Mouse (Mus musculus) lung, postnatal 0 days (tissue): ENCODE measurements around the gene Loxl3. TPM values are rescaled to one million over a fixed set of nuclear protein-coding genes. Genes with fewer than 3 reads are reported as not detected.
A peak's percentile ranks its signal among the peaks of the same experiment; 100 is the strongest.

Source experiments
- ATAC-seq: fragments of 200-750 bp; cut with Nextera tagmentation; 2 replicates; pipeline ENCODE4 v1.8.0; 2017; ENCODE audit warnings: moderate library complexity
- DNase-seq: peaks from one replicate; pipeline ENCODE4 v3.0.0-alpha.2; 2016; ENCODE audit warnings: low spot score
- H3K27ac ChIP-seq: fragments of 300-500 bp; sonication (generic); 2 replicates; pipeline ENCODE4 v1.5.1; 2014; ENCODE audit warnings: antibody characterized with exemption, mild to moderate bottlenecking, low read length, mixed read lengths
- H3K27me3 ChIP-seq: fragments of 300-500 bp; sonication (generic); replicated peaks from 2 replicates; pipeline ENCODE4 v1.6.1; 2014; ENCODE audit warnings: low read length, mixed read lengths; ENCODE audit not compliant: insufficient read depth
- H3K36me3 ChIP-seq: fragments of 300-500 bp; sonication (generic); 2 replicates; pipeline ENCODE4 v1.6.1; 2014; ENCODE audit warnings: low read length, mixed read lengths; ENCODE audit not compliant: insufficient read depth
- H3K4me1 ChIP-seq: fragments of 300-500 bp; sonication (generic); 2 replicates; pipeline ENCODE4 v1.6.1; 2014; ENCODE audit warnings: antibody characterized with exemption, low read depth, low read length, mixed read lengths; ENCODE audit not compliant: insufficient read depth
- H3K4me2 ChIP-seq: fragments of 300-500 bp; sonication (generic); replicated peaks from 2 replicates; pipeline ENCODE4 v1.6.1; 2014; ENCODE audit warnings: low read depth, mild to moderate bottlenecking, low read length, moderate library complexity, mixed read lengths
- H3K4me3 ChIP-seq: fragments of 300-500 bp; sonication (generic); 2 replicates; pipeline ENCODE4 v1.5.1; 2014; ENCODE audit warnings: low read depth, low read length
- H3K9ac ChIP-seq: fragments of 300-500 bp; sonication (generic); replicated peaks from 2 replicates; pipeline ENCODE4 v1.6.1; 2014; ENCODE audit warnings: low read depth, mild to moderate bottlenecking
- H3K9me3 ChIP-seq: fragments of 300-500 bp; sonication (generic); 2 replicates; pipeline ENCODE4 v1.6.1; 2016; ENCODE audit warnings: low read length, mixed read lengths
- CTCF ChIP-seq: IDR thresholded peaks from 2 replicates; pipeline ENCODE4 v1.5.1; 2016; ENCODE audit warnings: antibody characterized with exemption, mild to moderate bottlenecking
- EP300 ChIP-seq: IDR thresholded peaks from 2 replicates; pipeline ENCODE4 v1.6.1; 2016; ENCODE audit warnings: antibody characterized with exemption, mild to moderate bottlenecking, control low read depth
- WGBS: fragments of 180-500 bp; shearing (Covaris S2); extraction: QIAGEN DNeasy Blood & Tissue Kit; methylation state at CpG from one replicate; pipeline ENCODE4 v1.1.7; 2014; 5-methylcytosine and 5-hydroxymethylcytosine counted together
- polyA plus RNA-seq: library from polyadenylated mRNA; unstranded; fragments of >200 nt; fragmentation: Nextera tagmentation; extraction: Ambion mirVana; gene quantifications from 2 replicates; pipeline ENCODE4 v1.2.1, GENCODE M21; 2015

Gene Loxl3
- polyA plus RNA-seq, 1 experiment from 2014 or later, result 10.1 TPM

GRCm38 (mm10) chr6:82998326-82998725 is 35.6 kb upstream of the Loxl3 start:
- no peak for TF ChIP-seq EP300
- peak; percentile 45 for TF ChIP-seq CTCF
- H3K4me2 ChIP-seq, result no peak overlapping the region
- no peaks in the 10 kb centered on the region for H3K36me3 ChIP-seq
- H3K4me3 ChIP-seq, result no peak overlapping the region
- H3K4me1 ChIP-seq, result no peaks in the 10 kb centered on the region
- no peaks in the 10 kb centered on the region for H3K27me3 ChIP-seq
- H3K27ac ChIP-seq, result no peak overlapping the region
- no peak overlapping the region for H3K9ac ChIP-seq
- ATAC-seq, result no peak
- no peak for DNase-seq
- H3K9me3 ChIP-seq, result no peaks in the 10 kb centered on the region
- 62% methylated on average over 4 of the region's 4 CpGs for WGBS

DNA sequence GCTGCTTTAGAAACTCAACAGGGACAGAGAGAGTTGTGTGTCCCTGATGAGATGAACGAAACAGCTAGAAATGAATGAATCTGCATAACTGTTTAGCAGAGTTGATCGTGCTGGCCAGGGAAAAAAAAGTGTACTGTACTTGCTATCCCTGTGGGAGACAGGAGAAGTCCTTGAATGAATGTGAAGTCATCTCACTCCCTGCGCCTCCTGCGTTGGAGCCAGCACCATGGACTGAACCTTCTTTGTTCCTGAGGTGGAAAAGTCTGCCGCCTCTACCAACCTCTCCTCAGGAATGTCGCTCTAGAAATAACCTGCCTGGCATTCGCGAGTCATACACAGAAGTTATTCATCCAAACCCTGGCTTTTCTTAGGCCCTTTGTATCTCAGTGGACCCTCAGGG is 34.0 kb upstream of the Loxl3 start:
- 57% methylated on average over 8 of the region's 8 CpGs for WGBS

DNA sequence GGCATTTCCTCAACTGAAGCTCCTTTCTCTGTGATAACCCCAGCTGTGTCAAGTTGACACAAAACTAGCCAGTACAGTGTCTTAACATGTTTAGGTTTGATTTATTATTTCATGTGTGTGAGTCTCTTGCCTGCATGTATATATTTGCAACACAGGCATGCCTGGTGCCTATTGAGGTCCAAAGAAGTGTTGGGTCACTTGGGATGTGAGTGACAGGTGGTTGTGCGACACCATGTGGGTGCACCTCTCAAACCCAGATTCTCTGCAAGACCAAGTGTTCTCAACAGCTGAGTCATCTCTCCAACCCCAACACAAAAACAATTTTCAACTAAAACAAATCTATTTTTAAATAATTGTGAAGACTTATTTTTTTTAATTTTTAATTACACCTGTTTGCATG is 30.9 kb upstream of the Loxl3 start:
- no peak overlapping the region for H3K27ac ChIP-seq
- no peak overlapping the region for H3K9ac ChIP-seq
- no peak for TF ChIP-seq EP300
- no peak for TF ChIP-seq CTCF
- no peaks in the 10 kb centered on the region for H3K36me3 ChIP-seq
- no peak overlapping the region for H3K4me2 ChIP-seq
- no peak for ATAC-seq
- H3K27me3 ChIP-seq, result no peaks in the 10 kb centered on the region
- H3K9me3 ChIP-seq, result no peaks in the 10 kb centered on the region
- 91% methylated on average over 1 of the region's 1 CpGs for WGBS
- peaks cover 4% of the 10 kb centered on the region; the same call in 1 of the 2 replicates for H3K4me1 ChIP-seq
- no peak overlapping the region for H3K4me3 ChIP-seq
- DNase-seq, result no peak

More for the DNA sequence above, 34.0 kb upstream of the Loxl3 start:
- Histone ChIP-seq H3K27ac (no peak overlapping the region), H3K4me3 (no peak overlapping the region), H3K9me3 (no peaks in the 10 kb centered on the region), H3K36me3 (no peaks in the 10 kb centered on the region), H3K4me1 (no peaks in the 10 kb centered on the region; the same call in 1 of the 2 replicates), H3K27me3 (no peaks in the 10 kb centered on the region), H3K9ac (no peak overlapping the region), H3K4me2 (no peak overlapping the region)
- TF ChIP-seq EP300, result no peak
- TF ChIP-seq CTCF, result no peak
- DNase-seq, result no peak
- no peak for ATAC-seq

GRCm38 (mm10) chr6:83003850-83004249 is 30.1 kb upstream of the Loxl3 start:
- no peaks in the 10 kb centered on the region for H3K36me3 ChIP-seq
- no peak overlapping the region for H3K27ac ChIP-seq
- no peak for ATAC-seq
- WGBS, result 82% methylated on average over 5 of the region's 5 CpGs
- peaks cover 4% of the 10 kb centered on the region; the same call in 1 of the 2 replicates for H3K4me1 ChIP-seq
- TF ChIP-seq EP300 (no peak), CTCF (no peak)
- no peak overlapping the region for H3K4me3 ChIP-seq
- H3K9ac ChIP-seq, result no peak overlapping the region
- DNase-seq, result no peak
- no peaks in the 10 kb centered on the region for H3K9me3 ChIP-seq
- H3K27me3 ChIP-seq, result no peaks in the 10 kb centered on the region
- no peak overlapping the region for H3K4me2 ChIP-seq

- no peak for DNase-seq
- ATAC-seq, result no peak
- Histone ChIP-seq H3K4me1 (peaks cover 4% of the 10 kb centered on the region; the same call in 1 of the 2 replicates), H3K4me3 (no peak overlapping the region), H3K9ac (no peak overlapping the region), H3K27ac (no peak overlapping the region), H3K4me2 (no peak overlapping the region), H3K27me3 (no peaks in the 10 kb centered on the region), H3K9me3 (no peaks in the 10 kb centered on the region), H3K36me3 (no peaks in the 10 kb centered on the region)
- TF ChIP-seq CTCF (no peak), EP300 (no peak)
- WGBS, result 62% methylated on average over 2 of the region's 2 CpGs
These were observed 29.7 kb upstream of the Loxl3 start for GRCm38 (mm10) chr6:83004309-83004708.

GRCm38 (mm10) chr6:83004872-83005271 is 29.1 kb upstream of the Loxl3 start:
- 37% methylated on average over 7 of the region's 7 CpGs for WGBS
- peak; percentile 84 for DNase-seq

GRCm38 (mm10) chr6:83005444-83006011 is 28.4 kb upstream of the Loxl3 start:
- no peak overlapping the region for H3K4me3 ChIP-seq
- H3K4me2 ChIP-seq, result no peak overlapping the region
- 75% methylated on average over 10 of the region's 10 CpGs for WGBS
- H3K27me3 ChIP-seq, result no peaks in the 10 kb centered on the region
- no peaks in the 10 kb centered on the region for H3K36me3 ChIP-seq
- H3K9me3 ChIP-seq, result no peaks in the 10 kb centered on the region
- no peak for DNase-seq
- no peak for TF ChIP-seq EP300
- no peak for TF ChIP-seq CTCF
- no peak for ATAC-seq
- no peak overlapping the region for H3K27ac ChIP-seq
- no peak overlapping the region for H3K9ac ChIP-seq
- peaks cover 4% of the 10 kb centered on the region; the same call in 1 of the 2 replicates for H3K4me1 ChIP-seq

More at GRCm38 (mm10) chr6:83004872-83005271, 29.1 kb upstream of the Loxl3 start:
- ATAC-seq, result peak; percentile 76
- Histone ChIP-seq H3K36me3 (no peaks in the 10 kb centered on the region), H3K9me3 (no peaks in the 10 kb centered on the region), H3K9ac (no peak overlapping the region), H3K27me3 (no peaks in the 10 kb centered on the region), H3K4me1 (peaks cover 4% of the 10 kb centered on the region; the same call in 1 of the 2 replicates), H3K27ac (no peak overlapping the region), H3K4me2 (no peak overlapping the region), H3K4me3 (no peak overlapping the region)
- TF ChIP-seq CTCF (no peak; the same call in 1 of the 2 replicates), EP300 (no peak)
